Mouse (Mus musculus) MEL (cell line): Measurements from ENCODE around the gene Wfdc16. TPM values are rescaled to one million over a fixed set of nuclear protein-coding genes. Genes with fewer than 3 reads are reported as not detected.

Experiments used
- DNase-seq: peaks from one replicate; pipeline ENCODE4 v3.0.0; 2011; ENCODE audit warnings: low read depth, low spot score
- H3K27ac ChIP-seq: 2 replicates; pipeline ENCODE4 v1.5.1; 2012; ENCODE audit warnings: low read depth, mild to moderate bottlenecking, control low read depth, low read length, moderate library complexity; ENCODE audit not compliant: control insufficient read depth
- H3K27me3 ChIP-seq, 2 experiments: fragments of 150-350 bp in 1 of 2; sonication (generic) in 1 of 2; 2 replicates each; pipeline ENCODE4 v1.6.1; 2012; ENCODE audit warnings: low read length in 2 of 2, mild to moderate bottlenecking in 2 of 2, improper control_type of control experiment in 1 of 2, moderate library complexity in 1 of 2; ENCODE audit not compliant: insufficient read depth in 2 of 2, control insufficient read depth in 1 of 2
- H3K36me3 ChIP-seq, 2 experiments: 2 replicates each; pipeline ENCODE4 v1.6.1; 2012 to 2014; ENCODE audit warnings: low read length in 2 of 2, improper control_type of control experiment in 1 of 2, inconsistent platforms in 1 of 2, mild to moderate bottlenecking in 1 of 2; ENCODE audit not compliant: insufficient read depth in 2 of 2, control insufficient read depth in 1 of 2
- H3K4me1 ChIP-seq, 2 experiments: fragments of 150-350 bp in 1 of 2; sonication (generic) in 1 of 2; 2 replicates each; pipeline ENCODE4 v1.6.1; 2012; ENCODE audit warnings: low read length in 2 of 2, improper control_type of control experiment in 1 of 2, mild to moderate bottlenecking in 1 of 2; ENCODE audit not compliant: insufficient read depth in 2 of 2, control insufficient read depth in 1 of 2
- H3K4me3 ChIP-seq, 2 experiments: fragments of 150-350 bp in 1 of 2; sonication (generic) in 1 of 2; 2 replicates each; pipeline ENCODE4 v1.5.1; 2012; ENCODE audit warnings: low read depth in 2 of 2, low read length in 2 of 2, mild to moderate bottlenecking in 2 of 2, moderate library complexity in 2 of 2, control low read depth in 1 of 2, improper control_type of control experiment in 1 of 2; ENCODE audit not compliant: control insufficient read depth in 1 of 2, insufficient read depth in 1 of 2
- H3K79me2 ChIP-seq: 2 replicates; pipeline ENCODE4 v1.6.1; 2012; ENCODE audit warnings: mild to moderate bottlenecking, low read length, moderate library complexity; ENCODE audit not compliant: control insufficient read depth, poor library complexity, insufficient read depth
- H3K9ac ChIP-seq: 2 replicates; pipeline ENCODE4 v1.6.1; 2012; ENCODE audit warnings: low read depth, mild to moderate bottlenecking, control low read depth, low read length, moderate library complexity; ENCODE audit not compliant: control insufficient read depth, poor library complexity, severe bottlenecking
- H3K9me3 ChIP-seq: fragments of 150-350 bp; sonication (generic); replicated peaks from 2 replicates; pipeline ENCODE4 v1.6.1; 2012; ENCODE audit warnings: mild to moderate bottlenecking, low read length, improper control_type of control experiment, moderate library complexity; ENCODE audit not compliant: insufficient read depth
- CHD2 ChIP-seq: IDR thresholded peaks from 2 replicates; pipeline ENCODE4 v1.6.1; 2011; ENCODE audit warnings: low read length, improper control_type of control experiment
- CTCF ChIP-seq, 3 experiments: IDR thresholded peaks in 2 of 3; conservative IDR thresholded peaks in 1 of 3; 2 replicates each; pipeline ENCODE4 v1.5.1; 2011 to 2012; ENCODE audit warnings: low read length in 3 of 3, low read depth in 2 of 3, mild to moderate bottlenecking in 2 of 3, improper control_type of control experiment in 1 of 3, inconsistent platforms in 1 of 3, mixed read lengths in 1 of 3, moderate library complexity in 1 of 3; ENCODE audit not compliant: control insufficient read depth in 1 of 3, insufficient read depth in 1 of 3, poor library complexity in 1 of 3, severe bottlenecking in 1 of 3
- E2F4 ChIP-seq: IDR thresholded peaks from 2 replicates; pipeline ENCODE4 v1.6.1; 2011; ENCODE audit warnings: low read depth, low read length, improper control_type of control experiment, borderline replicate concordance
- EP300 ChIP-seq, 2 experiments: IDR thresholded peaks; 2 replicates each; pipeline ENCODE4 v1.6.1; 2011; ENCODE audit warnings: improper control_type of control experiment in 2 of 2, low read length in 2 of 2, low read depth in 1 of 2, mild to moderate bottlenecking in 1 of 2
- ETS1 ChIP-seq: IDR thresholded peaks from 2 replicates; pipeline ENCODE4 v1.6.1; 2012; ENCODE audit warnings: low read depth, mild to moderate bottlenecking, inconsistent platforms, low read length, improper control_type of control experiment, moderate library complexity
- GATA1 ChIP-seq: IDR thresholded peaks from 2 replicates; pipeline ENCODE4 v1.6.1; 2011; ENCODE audit warnings: low read depth, low read length, improper control_type of control experiment
- HCFC1 ChIP-seq: IDR thresholded peaks from 2 replicates; pipeline ENCODE4 v1.6.1; 2012; ENCODE audit warnings: low read depth, mild to moderate bottlenecking, inconsistent platforms, low read length, improper control_type of control experiment, moderate library complexity
- KAT2A ChIP-seq: conservative IDR thresholded peaks from 2 replicates; pipeline ENCODE4 v1.6.1; 2012; ENCODE audit warnings: low read depth, low read length, improper control_type of control experiment, inconsistent platforms
- MAX ChIP-seq: IDR thresholded peaks from 2 replicates; pipeline ENCODE4 v1.6.1; 2011; ENCODE audit warnings: low read length, improper control_type of control experiment
- MAZ ChIP-seq: IDR thresholded peaks from 2 replicates; pipeline ENCODE4 v1.6.1; 2012; ENCODE audit warnings: low read depth, mild to moderate bottlenecking, inconsistent platforms, low read length, improper control_type of control experiment
- MEF2A ChIP-seq: IDR thresholded peaks from 2 replicates; pipeline ENCODE4 v1.6.1; 2014; ENCODE audit warnings: low read depth, mild to moderate bottlenecking, inconsistent platforms, low read length, improper control_type of control experiment; ENCODE audit not compliant: poor library complexity, insufficient replicate concordance, severe bottlenecking; ENCODE audit errors: extremely low read depth
- MXI1 ChIP-seq: IDR thresholded peaks from 2 replicates; pipeline ENCODE4 v1.6.1; 2011; ENCODE audit warnings: mild to moderate bottlenecking, low read depth, low read length, improper control_type of control experiment
- MYB ChIP-seq: IDR thresholded peaks from 2 replicates; pipeline ENCODE4 v1.6.1; 2011; ENCODE audit warnings: mild to moderate bottlenecking, low read depth, low read length, improper control_type of control experiment
- MYC ChIP-seq: IDR thresholded peaks from 2 replicates; pipeline ENCODE4 v1.6.1; 2011; ENCODE audit warnings: low read depth, mild to moderate bottlenecking, low read length, improper control_type of control experiment, moderate library complexity
- NRF1 ChIP-seq: IDR thresholded peaks from 2 replicates; pipeline ENCODE4 v1.6.1; 2014; ENCODE audit warnings: low read depth, mild to moderate bottlenecking, inconsistent platforms, low read length, improper control_type of control experiment, moderate library complexity; ENCODE audit not compliant: poor library complexity, insufficient read depth, severe bottlenecking
- POLR2A ChIP-seq, 2 experiments: IDR thresholded peaks; 2 replicates each; pipeline ENCODE4 v1.6.1; 2011 to 2012; ENCODE audit warnings: low read length in 2 of 2, mild to moderate bottlenecking in 2 of 2, control low read depth in 1 of 2, improper control_type of control experiment in 1 of 2, low read depth in 1 of 2, moderate library complexity in 1 of 2; ENCODE audit not compliant: control insufficient read depth in 1 of 2, insufficient read depth in 1 of 2, poor library complexity in 1 of 2
- POLR2AphosphoS2 ChIP-seq: IDR thresholded peaks from 2 replicates; pipeline ENCODE4 v1.6.1; 2011; ENCODE audit warnings: low read length, improper control_type of control experiment
- POLR2AphosphoS5 ChIP-seq: IDR thresholded peaks from 2 replicates; pipeline ENCODE4 v1.6.1; 2012; ENCODE audit warnings: low read depth, borderline replicate concordance, mild to moderate bottlenecking, inconsistent platforms, low read length, moderate library complexity, mixed read lengths
- RCOR1 ChIP-seq: IDR thresholded peaks from 2 replicates; pipeline ENCODE4 v1.6.1; 2012; ENCODE audit warnings: low read depth, mild to moderate bottlenecking, inconsistent platforms, low read length, improper control_type of control experiment
- SIN3A ChIP-seq: IDR thresholded peaks from 2 replicates; pipeline ENCODE4 v1.6.1; 2012; ENCODE audit warnings: low read length, improper control_type of control experiment, inconsistent platforms
- TAL1 ChIP-seq: IDR thresholded peaks from 2 replicates; pipeline ENCODE4 v1.6.1; 2012; ENCODE audit warnings: mild to moderate bottlenecking, inconsistent platforms, low read length, moderate library complexity, mixed read lengths
- TBP ChIP-seq: IDR thresholded peaks from 2 replicates; pipeline ENCODE4 v1.8.0; 2011; ENCODE audit warnings: low read depth, low read length, improper control_type of control experiment
- TCF12 ChIP-seq: IDR thresholded peaks from 2 replicates; pipeline ENCODE4 v1.6.1; 2014; ENCODE audit warnings: low read depth, mild to moderate bottlenecking, inconsistent platforms, low read length, improper control_type of control experiment, moderate library complexity
- UBTF ChIP-seq: IDR thresholded peaks from 2 replicates; pipeline ENCODE4 v1.6.1; 2012; ENCODE audit warnings: low read depth, mild to moderate bottlenecking, inconsistent platforms, low read length, improper control_type of control experiment, moderate library complexity, borderline replicate concordance; ENCODE audit not compliant: insufficient read depth
- USF1 ChIP-seq: IDR thresholded peaks from 2 replicates; pipeline ENCODE4 v1.6.1; 2014; ENCODE audit warnings: low read depth, mild to moderate bottlenecking, inconsistent platforms, low read length, improper control_type of control experiment, moderate library complexity
- ZKSCAN1 ChIP-seq: IDR thresholded peaks from 2 replicates; pipeline ENCODE4 v1.6.1; 2012; ENCODE audit warnings: low read depth, mild to moderate bottlenecking, inconsistent platforms, low read length, improper control_type of control experiment, moderate library complexity
- ZNF384 ChIP-seq: IDR thresholded peaks from 2 replicates; pipeline ENCODE4 v1.6.1; 2012; ENCODE audit warnings: low read depth, mild to moderate bottlenecking, inconsistent platforms, low read length, improper control_type of control experiment
- polyA plus RNA-seq, 2 experiments: library from polyadenylated mRNA; stranded (reverse) in 1 of 2; unstranded in 1 of 2; fragments of >175 nt in 1 of 2; fragments of >200 nt in 1 of 2; gene quantifications; 2 replicates each; pipeline versions ENCODE4 v1.2.1 to v1.2.4; 2012; ENCODE audit warnings: low replicate concordance in 2 of 2, low read depth in 1 of 2; ENCODE audit not compliant: insufficient read length in 2 of 2, insufficient read depth in 1 of 2, missing spikeins in 1 of 2
- total RNA-seq: library from RNA; depleted of rRNA; stranded (reverse); fragments of 300-350 nt; gene quantifications from 2 replicates; pipeline ENCODE4 v1.2.3, GENCODE M21; 2012

Wfdc16 gene
- total and polyA plus RNA-seq, 3 experiments = not detected

- Histone ChIP-seq H3K4me1 (peaks cover 5 to 8% of the 10 kb centered on the region in 2 experiments), H3K27me3 (no peaks in the 10 kb centered on the region), H3K4me3 (peak overlapping the region in 1 of 2 experiments; percentile 42; a peak in 2 of 4 replicates), H3K27ac (peak overlapping the region; percentile 6; the same call in 1 of the 2 replicates), H3K9me3 (no peaks in the 10 kb centered on the region), H3K9ac (no peak overlapping the region), H3K36me3 (peaks cover 0 to 4% of the 10 kb centered on the region in 2 experiments; a peak in 2 of 4 replicates), H3K79me2 (no peaks in the 10 kb centered on the region)
- DNase-seq = peak; percentile 54
- TF ChIP-seq UBTF = no peak
- TF ChIP-seq ETS1 = peak; percentile 44
- peak; percentile 10 to 35; a peak in 1 of 4 replicates for TF ChIP-seq EP300 (IDR thresholded peaks at IDR 0.05; ENCODE audit: low read depth in 1 of 2, low read length in 2 of 2)
- TF ChIP-seq RCOR1 = peak; percentile 49; the same call in 1 of the 2 replicates
- peak; percentile 84 for TF ChIP-seq GATA1
- peak; percentile 52; the same call in 1 of the 2 replicates for TF ChIP-seq MAX
- peak; percentile 20; the same call in 1 of the 2 replicates for TF ChIP-seq MAZ
- no peak for TF ChIP-seq HCFC1
- peak; percentile 47; the same call in 1 of the 2 replicates for TF ChIP-seq SIN3A
- TF ChIP-seq USF1 = peak; percentile 61; the same call in 1 of the 2 replicates
- TF ChIP-seq TCF12 = peak; percentile 46
- TF ChIP-seq CHD2 = no peak
- TF ChIP-seq MYC = peak; percentile 31; the same call in 1 of the 2 replicates
- peak; percentile 15; the same call in 1 of the 2 replicates for TF ChIP-seq TAL1
- TF ChIP-seq KAT2A = 0 out of 2 replicates have a peak, but pooled peaks have one; percentile 24
- TF ChIP-seq POLR2AphosphoS5 = no peak
- TF ChIP-seq ZNF384 = no peak
Observed at GRCm38 (mm10) chr2:164670261-164670660, 31.7 kb upstream of the Wfdc16 start.

GRCm38 (mm10) chr2:164664851-164665250 lies 26.3 kb upstream of the Wfdc16 start:
- DNase-seq = no peak
- no peaks in the 10 kb centered on the region for H3K36me3 ChIP-seq

More at GRCm38 (mm10) chr2:164664851-164665250, 26.3 kb upstream of the Wfdc16 start:
- Histone ChIP-seq H3K9me3 (no peaks in the 10 kb centered on the region), H3K4me3 (no peak overlapping the region), H3K27ac (no peak overlapping the region), H3K79me2 (no peaks in the 10 kb centered on the region), H3K9ac (no peak overlapping the region), H3K27me3 (no peaks in the 10 kb centered on the region), H3K4me1 (peaks cover 0 to 1% of the 10 kb centered on the region in 2 experiments; a peak in 2 of 4 replicates)
- no peak for TF ChIP-seq POLR2A (IDR thresholded peaks at IDR 0.05; ENCODE audit: control insufficient read depth in 1 of 2, insufficient read depth in 1 of 2, low read depth in 1 of 2, low read length in 2 of 2, poor library complexity in 1 of 2)
- TF ChIP-seq MXI1 = no peak
- no peak for TF ChIP-seq EP300 (IDR thresholded peaks at IDR 0.05; ENCODE audit: low read depth in 1 of 2, low read length in 2 of 2)
- no peak for TF ChIP-seq MEF2A
- TF ChIP-seq RCOR1 = no peak
- no peak for TF ChIP-seq POLR2AphosphoS2
- TF ChIP-seq SIN3A = no peak
- no peak for TF ChIP-seq MYC
- TF ChIP-seq CTCF (IDR thresholded peaks at IDR 0.05 in 2 of 3, conservative IDR thresholded peaks at IDR 0.05 in 1 of 3; ENCODE audit: control insufficient read depth in 1 of 3, insufficient read depth in 1 of 3, low read depth in 2 of 3, low read length in 3 of 3, poor library complexity in 1 of 3, severe bottlenecking in 1 of 3) = no peak
- TF ChIP-seq E2F4 = no peak
- TF ChIP-seq POLR2AphosphoS5 = no peak
- no peak for TF ChIP-seq MYB
- TF ChIP-seq NRF1 = no peak
- TF ChIP-seq ZKSCAN1 = no peak
- TF ChIP-seq TBP = no peak
- no peak for TF ChIP-seq UBTF
